Mouse (Mus musculus): Measurements from ENCODE around the gene Clip4.

Gene Clip4

DNA sequence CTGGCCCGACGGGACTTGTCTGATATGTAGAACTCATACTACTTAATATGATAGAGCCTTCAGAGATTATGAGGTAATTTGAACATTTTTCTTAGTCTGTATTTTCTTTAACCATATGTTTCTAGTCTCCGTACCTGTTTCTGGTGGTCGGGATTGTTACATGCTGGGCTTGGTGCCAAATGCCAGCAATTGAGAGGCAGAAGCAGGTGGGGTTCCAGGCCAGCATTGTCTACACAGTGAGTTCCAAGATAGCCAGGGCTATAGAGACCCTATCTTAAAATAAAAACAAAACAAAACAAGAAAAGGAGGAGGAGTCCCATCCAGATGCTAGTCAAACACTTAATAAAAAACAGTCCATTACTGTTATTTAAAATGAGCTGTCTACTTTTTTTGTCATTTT is 23.3 kb downstream of the Clip4 start:
- no peak for DNase-seq (ENCODE audit: low read depth, low spot score)

DNA sequence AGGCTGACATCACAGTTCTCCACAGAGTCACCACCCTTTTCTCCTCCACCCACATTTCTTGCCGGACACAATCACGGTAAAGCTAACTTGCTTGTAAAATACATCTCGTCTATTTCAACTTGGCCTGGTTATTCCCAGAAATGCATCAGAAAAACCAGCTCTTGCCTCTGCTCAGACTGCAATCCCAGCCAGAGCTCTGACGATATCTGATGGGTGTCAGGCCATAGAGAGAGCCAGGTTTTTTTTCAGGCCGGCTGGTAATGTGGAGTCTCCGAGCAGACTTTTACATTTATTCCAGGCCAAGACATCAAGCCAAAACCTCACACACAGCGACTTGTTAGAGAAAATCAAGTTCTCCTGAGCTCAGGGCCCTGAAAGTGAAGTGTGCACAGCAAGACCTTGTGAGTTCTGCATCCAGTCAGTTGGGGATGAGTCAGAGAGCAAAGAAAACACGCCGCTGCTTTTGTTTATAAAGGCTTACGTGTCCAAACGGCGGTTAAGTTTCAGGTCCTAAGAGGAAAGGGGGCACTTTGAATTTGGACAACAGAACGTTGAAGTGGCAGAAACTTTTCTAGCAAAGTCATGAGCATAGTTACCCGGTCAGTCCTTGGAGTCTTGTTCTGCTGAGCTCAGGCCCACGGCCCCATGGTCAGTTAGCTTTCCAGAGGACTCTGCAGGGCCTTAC is 27.4 kb downstream of the Clip4 start:
- no peak for DNase-seq (ENCODE audit: low read depth, low spot score)

DNA sequence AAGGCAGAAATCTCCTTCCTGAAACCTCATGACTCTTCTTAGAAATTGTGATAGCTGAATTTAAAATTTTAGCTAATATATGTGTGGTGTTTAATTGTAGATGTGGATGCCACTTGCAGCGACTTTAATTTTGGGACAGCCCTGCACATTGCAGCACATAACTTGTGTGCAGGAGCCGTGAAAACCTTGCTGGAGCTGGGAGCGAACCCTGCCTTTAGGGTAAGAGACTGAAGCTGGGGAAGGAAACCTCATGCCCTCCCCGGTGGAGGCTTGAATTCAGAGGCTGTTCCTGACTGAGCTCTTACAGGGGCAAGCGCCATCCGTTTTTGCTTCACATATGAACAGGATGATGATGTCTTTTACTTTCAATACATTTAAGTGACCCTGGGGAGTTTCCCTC is 35.2 kb downstream of the Clip4 start:
- no peak for DNase-seq (ENCODE audit: low read depth, low spot score)

DNA sequence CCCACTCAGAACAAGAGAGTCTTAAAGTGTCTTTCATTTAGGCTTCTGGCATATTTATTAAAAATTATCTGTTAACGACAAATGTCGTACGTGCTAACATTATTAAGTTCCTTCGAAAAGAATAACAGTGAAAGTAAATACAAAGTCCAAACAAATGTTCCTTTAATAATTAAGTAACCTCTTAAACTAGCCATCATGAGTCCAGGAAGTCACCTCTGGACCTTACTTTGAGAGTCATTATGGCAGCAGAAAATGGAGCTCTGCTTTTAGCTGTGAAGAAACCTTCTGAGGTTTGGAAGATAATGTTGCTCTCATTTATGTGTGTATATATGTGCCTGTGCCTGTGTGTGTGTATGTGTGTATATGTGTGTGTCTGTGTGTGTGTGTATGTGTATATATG is 35.6 kb downstream of the Clip4 start:
- DNase-seq (ENCODE audit: low read depth, low spot score), result no peak

DNA sequence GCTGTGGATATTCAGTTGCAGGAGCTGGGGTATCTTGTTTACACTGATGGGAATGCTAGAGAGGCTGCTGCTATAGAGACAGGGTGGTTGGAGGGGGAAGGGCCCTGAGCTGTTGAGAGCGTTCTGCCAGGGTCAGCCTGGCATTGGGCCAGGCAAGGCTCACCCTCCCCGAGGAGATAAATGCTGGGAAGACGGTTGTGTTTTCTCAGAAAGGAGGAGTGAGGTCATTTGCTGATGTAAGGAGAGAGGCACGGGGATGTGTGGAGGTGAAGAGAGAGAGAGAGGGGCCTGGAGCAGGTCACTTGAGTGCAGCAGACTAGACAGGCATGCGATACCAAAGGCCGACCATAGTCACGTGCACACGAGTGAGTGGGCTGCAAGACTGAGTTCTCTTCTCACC is 42.8 kb downstream of the Clip4 start:
- DNase-seq (ENCODE audit: low read depth, low spot score), result no peak

DNA sequence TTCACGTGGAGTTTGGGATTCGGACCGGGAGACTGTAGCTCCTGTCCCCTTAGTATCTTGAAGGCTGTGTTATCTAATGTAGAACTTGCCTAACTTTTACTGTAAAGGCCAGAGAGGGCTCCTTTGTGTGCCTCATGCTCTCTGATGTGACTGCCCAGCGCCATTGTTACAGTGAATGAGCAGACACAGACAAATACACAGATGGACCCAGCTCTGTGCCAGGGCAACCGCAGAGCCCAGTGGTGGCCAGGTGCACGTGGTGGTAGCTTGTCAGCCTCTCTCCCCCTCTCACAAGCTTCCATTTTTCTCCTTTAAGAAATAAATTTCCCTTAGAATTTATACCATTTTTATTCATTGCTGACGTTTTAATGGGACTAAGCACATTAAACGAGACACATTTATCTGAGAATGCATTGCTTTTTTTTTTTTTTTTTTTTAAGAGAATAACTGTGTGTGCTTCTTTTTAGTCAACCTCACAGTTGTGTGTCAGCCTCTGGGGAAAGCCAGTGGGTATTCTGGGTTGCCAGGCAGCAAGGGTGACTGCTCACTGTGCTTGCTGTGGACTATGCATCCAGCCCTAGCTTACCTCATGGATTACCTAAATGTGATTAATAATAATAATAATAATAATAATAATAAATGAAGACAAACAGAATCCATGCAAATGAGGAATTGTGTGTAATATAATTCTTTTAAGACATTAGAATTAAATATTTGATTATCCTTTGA is 48.0 kb downstream of the Clip4 start:
- no peak for DNase-seq (ENCODE audit: low read depth, low spot score)

DNA sequence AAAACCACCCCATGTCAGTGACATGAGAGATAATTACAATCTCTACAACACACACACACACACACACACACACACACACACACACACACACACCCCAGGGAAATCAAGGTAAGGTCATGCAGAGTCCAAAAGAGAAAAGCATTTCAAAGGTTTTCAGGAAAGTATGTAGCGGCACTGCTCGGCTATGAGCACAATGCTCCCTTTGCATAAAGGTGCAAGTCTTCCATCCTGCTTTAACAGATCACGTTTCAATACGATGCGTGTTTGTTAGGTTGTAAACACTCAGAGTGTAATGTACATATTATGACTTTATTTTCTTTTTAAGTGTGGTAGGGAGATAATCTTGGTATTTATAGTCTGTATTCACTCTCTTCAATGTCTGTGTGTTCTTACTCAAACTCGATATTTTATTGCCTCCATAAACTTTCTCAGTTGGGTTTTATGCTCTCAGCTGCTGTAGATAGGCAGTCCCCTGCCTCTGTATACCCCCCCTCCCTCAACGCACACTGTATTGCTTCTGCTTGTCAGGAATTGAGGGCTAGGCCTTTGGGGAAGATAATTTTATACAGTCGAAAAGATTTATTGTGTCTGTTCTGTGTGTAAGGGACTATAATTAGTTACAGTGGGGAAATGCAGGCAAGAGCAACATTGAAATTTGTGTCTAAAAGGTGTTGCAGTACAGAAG is 55.5 kb downstream of the Clip4 start:
- DNase-seq (ENCODE audit: low read depth, low spot score), result no peak

DNA sequence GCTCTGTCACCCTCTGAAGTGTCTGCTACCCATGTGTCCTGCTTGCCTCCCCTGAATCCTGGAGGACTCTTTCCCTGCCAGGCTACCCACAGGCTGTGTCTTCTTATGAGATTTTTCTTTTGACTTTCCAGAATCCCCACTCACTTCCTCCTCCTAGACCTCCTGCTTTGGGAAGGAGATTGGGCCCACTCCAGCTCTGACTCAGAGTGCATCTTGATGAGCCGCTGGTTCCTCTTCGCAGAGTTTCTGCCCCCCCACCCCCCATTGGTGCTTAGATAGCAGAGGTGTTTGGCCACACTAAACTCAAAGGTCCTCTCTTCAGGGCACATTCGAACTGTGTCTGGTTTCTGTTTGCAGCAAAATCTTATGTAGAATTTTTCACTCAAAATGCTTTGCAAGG is 58.3 kb downstream of the Clip4 start:
- no peak for DNase-seq (ENCODE audit: low read depth, low spot score)

DNA sequence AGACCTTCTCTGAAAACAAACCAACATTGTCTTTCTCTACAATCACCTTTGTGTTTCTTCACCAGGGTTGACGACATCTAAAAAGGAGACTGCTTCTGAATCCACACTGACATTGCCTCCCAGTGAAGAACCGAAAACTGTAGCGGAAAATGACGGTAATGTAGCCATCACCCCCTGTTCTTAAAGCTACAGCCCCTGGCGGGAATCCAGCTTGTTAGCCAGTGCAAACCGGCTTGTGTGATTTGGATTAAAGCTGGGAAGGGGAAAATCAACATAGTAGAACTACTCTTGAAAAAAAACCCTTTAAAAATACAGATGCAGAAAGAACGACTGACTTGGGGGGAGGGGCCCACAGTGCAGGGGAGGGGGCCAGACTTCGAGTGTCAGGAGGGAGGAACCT is 59.4 kb downstream of the Clip4 start:
- no peak for DNase-seq (ENCODE audit: low read depth, low spot score)

DNA sequence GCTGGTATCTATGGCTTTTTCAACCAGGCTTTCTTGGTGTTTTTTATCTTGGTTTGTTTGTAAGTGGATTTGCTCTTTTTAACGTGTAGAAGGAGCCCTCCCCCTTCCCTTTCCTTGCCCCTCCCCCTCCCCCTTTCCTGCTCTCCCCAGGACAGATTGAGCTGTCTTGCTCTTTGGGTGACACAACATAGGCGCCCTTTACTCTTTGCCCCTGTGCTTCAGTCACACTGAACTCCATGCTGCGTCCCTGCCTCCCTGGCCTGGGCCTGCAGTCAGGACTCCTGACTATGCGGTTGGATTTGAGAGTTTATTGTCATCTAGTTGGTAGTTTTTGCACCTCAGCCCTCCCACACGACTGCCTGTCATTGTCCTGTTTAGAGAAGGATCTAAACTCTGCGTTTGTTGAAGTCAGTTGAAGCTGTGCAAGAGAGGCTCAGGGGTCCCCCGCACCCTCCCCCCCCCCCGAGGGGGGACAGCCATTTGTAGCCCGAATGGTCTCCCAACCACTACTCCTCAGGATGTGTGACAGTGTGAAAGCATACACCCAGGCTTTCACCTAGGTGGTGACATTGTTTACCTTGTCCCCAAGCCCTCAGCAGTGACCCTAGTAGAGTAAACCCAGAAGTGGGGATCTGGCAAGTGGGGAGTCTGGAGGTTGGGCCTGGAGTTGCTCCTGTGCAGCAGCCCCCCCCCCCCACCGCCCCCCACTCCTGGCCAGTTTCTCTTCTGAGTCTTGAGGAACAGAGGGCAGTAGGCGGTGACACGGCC is 60.6 kb downstream of the Clip4 start:
- no peak for DNase-seq (ENCODE audit: low read depth, low spot score)

DNA sequence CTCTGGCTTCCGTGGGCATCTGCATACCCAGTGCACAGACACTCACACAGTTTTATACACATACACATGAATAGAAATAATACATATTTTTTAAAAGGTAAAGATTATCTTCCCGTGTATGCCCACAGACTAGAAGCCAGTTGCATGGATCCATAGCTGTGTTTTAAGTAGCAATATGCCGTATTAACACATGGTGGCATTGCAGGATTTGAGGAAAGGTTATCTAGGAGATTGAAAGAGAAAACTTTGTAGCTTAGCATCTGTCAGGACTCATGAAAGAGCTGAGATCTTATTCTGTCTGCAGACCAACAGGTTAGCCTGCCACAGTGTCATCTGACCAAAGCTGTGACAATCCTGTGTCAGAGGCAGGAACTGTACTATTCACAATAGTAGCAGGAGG is 63.7 kb downstream of the Clip4 start:
- DNase-seq (ENCODE audit: low read depth, low spot score), result no peak

DNA sequence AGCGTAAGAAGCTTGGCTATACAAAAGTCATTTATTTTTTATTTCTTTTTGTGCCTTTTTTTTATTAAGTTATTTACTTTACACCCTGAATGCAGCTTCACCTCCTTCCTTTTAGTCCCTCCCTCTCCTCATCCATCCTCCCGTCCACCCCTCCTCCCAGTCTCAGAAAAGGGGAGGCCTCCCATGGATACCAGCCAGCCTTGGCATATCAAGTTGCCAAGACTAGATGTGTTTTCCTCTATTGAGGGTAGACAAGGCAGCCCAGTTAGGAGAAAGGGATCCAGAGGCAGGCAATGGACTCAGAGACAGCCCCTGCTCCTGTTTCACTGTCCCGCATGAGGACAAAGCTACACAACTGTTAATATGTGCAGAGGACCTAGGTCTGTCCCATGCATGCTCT is 93.9 kb downstream of the Clip4 start:
- no peak for DNase-seq (ENCODE audit: low read depth, low spot score)

DNA sequence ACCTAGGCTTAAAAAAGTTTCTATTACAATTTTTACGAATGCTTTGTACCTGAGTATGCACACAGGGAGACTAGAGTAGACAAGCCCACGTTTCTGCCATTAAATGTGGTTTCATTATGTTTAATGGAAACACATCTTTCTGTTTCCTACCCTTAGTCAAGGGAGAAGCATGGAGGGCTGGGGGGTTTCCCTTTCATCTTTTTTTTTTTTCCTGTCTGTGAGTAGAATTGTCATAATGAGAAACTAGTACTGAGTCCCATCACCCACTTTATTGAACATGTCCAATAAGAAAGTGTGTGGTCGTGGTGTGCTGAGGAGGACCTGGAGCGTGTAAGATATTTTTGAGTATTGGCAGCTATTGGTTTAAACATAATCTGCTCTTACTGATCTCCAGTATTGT is 94.6 kb downstream of the Clip4 start:
- no peak for DNase-seq (ENCODE audit: low read depth, low spot score)

DNA sequence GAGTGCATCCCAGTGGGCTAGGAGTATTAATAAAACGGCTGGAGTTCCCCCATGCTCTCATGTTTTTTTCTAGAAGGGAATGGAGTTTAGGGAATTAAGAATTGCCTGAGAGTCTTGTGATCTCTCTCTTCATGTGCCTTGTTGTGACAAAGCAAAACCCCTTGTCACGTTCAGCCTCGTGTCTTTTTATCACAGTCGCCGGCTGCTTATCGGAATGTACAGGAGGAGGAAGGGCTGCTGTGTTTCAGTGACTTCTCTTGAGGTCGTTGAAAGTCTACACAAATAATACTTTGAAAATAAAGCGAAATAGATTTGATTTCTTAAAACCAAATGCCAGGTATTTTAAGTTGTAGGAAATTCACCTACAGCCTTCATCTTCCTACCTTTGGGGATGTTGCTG is 95.8 kb downstream of the Clip4 start:
- DNase-seq (ENCODE audit: low read depth, low spot score), result no peak

DNA sequence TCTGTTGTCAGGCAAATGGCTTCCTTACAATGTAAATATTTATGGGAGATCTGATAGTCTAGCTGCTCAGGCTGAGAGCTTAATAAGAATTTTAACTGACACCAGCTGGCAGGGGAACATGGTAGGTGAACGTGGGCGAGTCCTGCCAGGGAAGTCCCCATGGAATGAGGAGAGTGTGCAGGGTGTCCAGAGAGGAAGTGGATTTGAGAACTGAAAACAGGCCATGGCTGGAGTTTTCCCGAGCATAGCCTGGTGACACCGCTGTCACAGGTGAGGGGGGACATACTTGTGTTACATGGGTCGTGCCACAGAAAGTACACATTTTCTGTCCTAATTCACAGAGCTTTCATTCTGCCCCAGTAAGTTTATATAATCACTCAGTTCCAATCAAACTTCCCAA is 97.2 kb downstream of the Clip4 start:
- DNase-seq (ENCODE audit: low read depth, low spot score), result no peak

DNA sequence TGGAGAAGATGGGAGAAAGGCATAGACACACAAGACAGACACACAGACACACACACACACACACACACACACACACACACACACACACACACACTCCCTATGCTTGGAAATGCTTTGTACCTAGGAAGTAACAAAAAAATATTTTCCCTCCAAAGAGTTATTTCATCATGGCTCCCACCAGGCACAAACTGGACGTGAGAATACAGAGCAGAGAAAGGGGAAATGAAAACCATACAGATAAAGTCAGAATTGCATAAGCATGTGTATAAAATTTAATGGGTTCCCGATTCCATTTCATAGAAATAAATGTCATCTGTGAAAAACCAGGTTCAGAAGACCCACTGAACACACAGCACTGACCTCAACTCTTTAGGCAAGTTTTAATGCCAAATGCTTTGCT is 99.6 kb downstream of the Clip4 start:
- no peak for DNase-seq (ENCODE audit: low read depth, low spot score)

DNA sequence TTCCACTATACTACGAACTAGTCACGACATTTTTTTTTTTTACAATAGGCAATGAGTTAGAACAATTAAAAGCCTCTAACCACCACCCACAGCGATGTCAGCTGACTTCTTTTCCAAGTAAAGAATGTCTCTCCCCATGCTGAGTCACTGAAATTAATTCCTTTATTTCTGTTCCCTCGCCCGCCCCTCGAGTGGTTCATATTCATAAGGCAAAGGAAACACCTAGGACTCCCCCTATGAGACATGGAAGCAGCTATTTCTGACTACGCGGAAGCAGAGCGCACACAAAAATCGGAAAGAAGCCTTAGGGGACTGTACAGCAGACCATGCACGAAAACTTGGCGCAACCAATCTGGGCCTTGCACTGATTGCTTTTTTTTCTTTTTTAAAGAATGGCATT is 100.6 kb downstream of the Clip4 start:
- no peak for DNase-seq (ENCODE audit: low read depth, low spot score)

DNA sequence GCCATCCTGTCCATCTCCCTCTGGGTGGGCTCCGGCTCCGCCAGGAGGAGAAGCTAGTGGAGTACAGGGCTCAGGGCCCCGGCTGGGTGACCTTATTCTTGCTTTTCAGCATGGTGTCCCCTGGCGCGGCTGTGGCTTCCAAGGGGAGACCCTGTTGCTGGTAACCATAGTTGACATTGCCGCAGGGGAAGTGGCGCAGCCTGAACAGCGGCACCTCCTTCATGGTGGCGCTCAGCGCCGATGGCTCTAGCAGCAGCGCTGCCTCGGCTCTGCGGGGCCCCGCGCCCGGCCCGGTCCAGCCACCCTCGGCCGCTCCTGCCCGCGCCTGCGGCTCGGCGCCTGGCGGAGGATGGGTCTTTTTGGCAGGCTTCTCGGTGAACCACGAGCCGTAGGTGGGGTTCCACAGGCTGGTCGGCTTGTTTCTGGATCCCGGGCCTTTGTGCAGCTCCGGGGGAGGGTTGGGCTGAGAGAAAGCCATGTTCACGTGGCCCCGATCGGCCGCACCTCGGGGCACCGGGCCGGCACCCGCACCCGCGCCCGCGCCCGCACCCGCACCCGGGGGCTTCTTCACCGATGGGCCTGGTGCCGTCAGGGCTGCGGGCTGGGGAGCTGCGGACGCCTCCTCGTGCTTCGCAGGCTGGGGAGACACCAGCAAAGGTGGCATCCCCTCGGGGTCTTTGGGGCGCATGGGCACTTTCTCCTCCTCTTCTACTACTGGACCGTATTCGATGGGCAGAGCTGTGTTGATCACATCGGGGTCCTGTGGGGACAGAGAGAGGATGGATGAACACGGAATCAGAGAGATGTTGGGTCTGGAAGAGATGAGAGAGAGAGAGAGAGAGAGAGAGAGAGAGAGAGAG is 101.3 kb downstream of the Clip4 start:
- DNase-seq (ENCODE audit: low read depth, low spot score), result no peak

DNA sequence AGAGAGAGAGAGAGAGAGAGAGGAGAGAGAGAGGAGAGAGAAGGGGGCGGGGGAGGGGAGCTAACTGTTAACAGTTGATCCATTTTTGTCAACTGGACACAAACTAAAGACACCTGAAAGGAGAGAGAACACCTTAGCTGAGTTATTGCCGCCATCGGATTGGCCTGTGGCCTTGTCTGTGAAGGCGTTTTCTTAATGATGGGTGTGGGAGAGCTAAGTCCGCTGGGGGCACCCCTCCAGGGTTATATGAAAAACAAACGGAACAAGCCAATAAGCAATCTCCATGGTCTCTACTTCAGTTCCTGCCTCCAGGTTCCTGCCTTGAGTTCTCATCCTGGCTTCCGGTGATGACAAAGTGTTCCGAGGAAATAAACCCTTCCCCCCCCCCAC is 102.0 kb downstream of the Clip4 start:
- DNase-seq (ENCODE audit: low read depth, low spot score), result no peak

DNA sequence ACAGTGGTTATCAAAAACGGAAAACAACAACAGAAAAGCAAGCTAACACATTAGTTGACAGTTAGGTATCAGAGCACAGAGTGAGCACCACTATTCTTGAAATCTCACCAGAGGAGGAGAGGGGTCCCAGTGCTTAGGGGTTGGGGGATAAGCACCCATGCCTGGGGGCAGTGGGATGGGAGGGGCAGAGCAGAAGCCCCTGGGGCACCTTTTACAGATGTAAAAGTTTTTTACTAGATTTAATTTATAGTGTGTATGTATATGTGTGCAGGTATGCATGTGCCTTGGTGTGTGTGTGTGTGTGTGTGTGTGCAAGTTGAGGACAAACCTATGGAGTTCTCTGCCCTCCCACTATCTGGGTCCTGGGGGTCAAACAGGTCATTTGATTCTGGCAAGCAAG is 102.4 kb downstream of the Clip4 start:
- no peak for DNase-seq (ENCODE audit: low read depth, low spot score)

DNA sequence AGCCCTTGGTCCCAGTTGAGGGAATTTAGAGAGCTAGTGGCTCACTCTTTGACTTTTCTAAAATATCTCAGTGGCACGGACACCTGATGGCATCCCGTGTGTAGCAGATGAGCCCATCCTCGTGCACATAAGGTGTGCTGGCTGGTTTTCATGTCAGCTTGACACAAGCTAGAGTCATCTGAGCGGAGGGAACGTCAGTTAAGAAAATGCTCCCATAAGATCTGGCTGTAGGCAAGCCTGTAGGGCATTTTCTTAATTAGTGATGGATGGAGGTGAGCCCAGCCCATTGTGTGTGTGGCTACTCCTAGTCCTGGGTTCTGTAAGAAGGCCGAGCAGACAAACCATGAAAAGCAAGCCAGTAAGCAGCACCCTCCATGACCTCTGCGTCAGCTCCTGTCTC is 103.7 kb downstream of the Clip4 start:
- DNase-seq (ENCODE audit: low read depth, low spot score), result no peak
